In genomic region chr2:32730854-32731253, GRCm38 (mm10) we compare ENCODE assay signal across 10 mouse cellular contexts. TPM values are rescaled to one million over a fixed set of nuclear protein-coding genes. Genes with fewer than 3 reads are reported as not detected.
DNase-seq lines count a peak whose midpoint lies in the region; ATAC-seq and TF ChIP-seq lines count a peak whose summit lies in the region.
"Had no signal": no experiment of that assay in that cellular context is flagged by ENCODE, and none has a peak within 500 bp of the region (broad histone marks: within the 10 kb centered on the region; RNA-seq: fewer than 3 reads in every experiment).

No protein-coding gene starts in this region.

- peak overlapping the region; percentile 66 for H3K4me2 ChIP-seq in heart, embryonic 16.5 days (ENCODE audit: low read depth, low read length)
- H3K4me2 ChIP-seq in liver, embryonic 11.5 days, result peak overlapping the region; percentile 33; the same call in 1 of the 2 replicates

- ATAC-seq in heart, embryonic 16.5 days (replicated peaks; ENCODE audit: extremely low read depth, insufficient read depth, low FRiP score), result no peak
- no peak for ATAC-seq in liver, embryonic 11.5 days (replicated peaks; ENCODE audit: low FRiP score)
- no peak for ATAC-seq in megakaryocyte, adult 5-6 weeks (ENCODE audit: poor library complexity, severe bottlenecking)

- no peak for TF ChIP-seq CTCF in gastrocnemius, adult 2 months (IDR thresholded peaks at IDR 0.05)

- intact Hi-C loops in gastrocnemius, adult 2 months (cut with DNase I), result no loop called here

- H3K4me3 ChIP-seq in gastrocnemius, adult 2 months, result peak overlapping the region; percentile 79
- H3K4me3 ChIP-seq in heart, embryonic 16.5 days (ENCODE audit: low read length), result peak overlapping the region; percentile 1
- H3K4me3 ChIP-seq in liver, embryonic 11.5 days (ENCODE audit: low read depth, low read length), result no peak overlapping the region
- H3K4me3 ChIP-seq: myocyte had no signal

- H3K36me3 ChIP-seq in heart, embryonic 16.5 days (ENCODE audit: control insufficient read depth, insufficient read depth), result no peaks in the 10 kb centered on the region
- no peaks in the 10 kb centered on the region for H3K36me3 ChIP-seq in liver, embryonic 11.5 days (ENCODE audit: control insufficient read depth, insufficient read depth, low read length)

- H3K9me3 ChIP-seq in heart, embryonic 16.5 days (replicated peaks; ENCODE audit: control insufficient read depth, low read length), result no peaks in the 10 kb centered on the region
- H3K9me3 ChIP-seq in liver, embryonic 11.5 days (ENCODE audit: control insufficient read depth, low read length), result no peaks in the 10 kb centered on the region

- no peaks in the 10 kb centered on the region for H3K27me3 ChIP-seq in heart, embryonic 16.5 days (ENCODE audit: control insufficient read depth, insufficient read depth, low read length)
- no peaks in the 10 kb centered on the region for H3K27me3 ChIP-seq in liver, embryonic 11.5 days (replicated peaks; ENCODE audit: control insufficient read depth, insufficient read depth, low read length)

- peak overlapping the region; percentile 87 for H3K27ac ChIP-seq in gastrocnemius, adult 2 months
- H3K27ac ChIP-seq in heart, embryonic 16.5 days (ENCODE audit: low read length), result peak overlapping the region; percentile 86
- peak overlapping the region; percentile 13; the same call in 1 of the 2 replicates for H3K27ac ChIP-seq in liver, embryonic 11.5 days (ENCODE audit: low read depth, low read length)

- WGBS in heart, embryonic 16.5 days, result 21% methylated on average over 11 of the region's 11 CpGs
- 47% methylated on average over 11 of the region's 11 CpGs for WGBS in liver, embryonic 11.5 days

- H3K4me1 ChIP-seq in heart, embryonic 16.5 days (ENCODE audit: control insufficient read depth, insufficient read depth, low read length), result peaks cover 20% of the 10 kb centered on the region
- H3K4me1 ChIP-seq in liver, embryonic 11.5 days (replicated peaks; ENCODE audit: control insufficient read depth, insufficient read depth, low read length), result peaks cover 25% of the 10 kb centered on the region

- H3K9ac ChIP-seq in heart, embryonic 16.5 days (ENCODE audit: low read length), result peak overlapping the region; percentile 52; the same call in 1 of the 2 replicates
- H3K9ac ChIP-seq in liver, embryonic 11.5 days (ENCODE audit: low read depth, low read length), result no peak overlapping the region

- no peak for DNase-seq in gastrocnemius, adult 2 months
- no peak for DNase-seq in gastrocnemius, postnatal 10 days
- peak; percentile 62 for DNase-seq in NIH3T3 (ENCODE audit: low read depth)
- no peak for DNase-seq in liver, embryonic 11.5 days (ENCODE audit: low spot score)
- no peak for DNase-seq in retina, postnatal 1 day
- DNase-seq in urinary bladder, postnatal 10 days (ENCODE audit: low spot score), result no peak

RNA-seq across cellular contexts. Expression of gene 6330409D20Rik, which starts 10.0 kb away (rescaled TPM):
- not detected for total RNA-seq in gastrocnemius, adult 2 months (2021)
- not detected for total RNA-seq in gastrocnemius, postnatal 10 days (2021)
- polyA plus RNA-seq in heart, embryonic 16.5 days (2015; fragmentation: Nextera tagmentation; extraction: Ambion mirVana), result 0.17 and 0.26 TPM in 2 replicates
- polyA plus RNA-seq in liver, embryonic 11.5 days (2014; fragmentation: Nextera tagmentation; extraction: Ambion mirVana), result 0.22 TPM in 1 of 2 replicates, not detected in the other
- not detected in 2 replicates for total RNA-seq in megakaryocyte, adult 5-6 weeks (2015)
- not detected in 2 replicates for total RNA-seq in megakaryocyte, adult 5-6 weeks (2017)
- polyA plus RNA-seq: C2C12, myocyte had no signal

RNA-seq across cellular contexts. Expression of gene Sh2d3c, which starts 10.0 kb away (rescaled TPM):
- total RNA-seq in gastrocnemius, adult 2 months (2021), result 10 to 100 TPM in 1 of 2 experiments, 1 to 10 TPM in 1; 4.4 to 12.0 TPM
- total RNA-seq in gastrocnemius, postnatal 10 days (2021), result 10 to 100 TPM; 13.2 to 16.6 TPM
- polyA plus RNA-seq in heart, embryonic 16.5 days (2015; fragmentation: Nextera tagmentation; extraction: Ambion mirVana), result 32.4 and 33.6 TPM in 2 replicates
- polyA plus RNA-seq in liver, embryonic 11.5 days (2014; fragmentation: Nextera tagmentation; extraction: Ambion mirVana), result 13.4 and 14.2 TPM in 2 replicates
- total RNA-seq in megakaryocyte, adult 5-6 weeks (2015), result 49.8 and 56.2 TPM in 2 replicates
- total RNA-seq in megakaryocyte, adult 5-6 weeks (2017), result 30.1 and 38.2 TPM in 2 replicates

RNA-seq across cellular contexts. Expression of gene Cdk9, which starts 18.0 kb away (rescaled TPM):
- 10 to 100 TPM; 20.2 to 22.0 TPM for total RNA-seq in gastrocnemius, adult 2 months (2021)
- 10 to 100 TPM; 29.5 to 35.2 TPM for total RNA-seq in gastrocnemius, postnatal 10 days (2021)
- polyA plus RNA-seq in heart, embryonic 16.5 days (2015; fragmentation: Nextera tagmentation; extraction: Ambion mirVana), result 57.1 and 59.8 TPM in 2 replicates
- 83.4 and 84.5 TPM in 2 replicates for polyA plus RNA-seq in liver, embryonic 11.5 days (2014; fragmentation: Nextera tagmentation; extraction: Ambion mirVana)
- 82.1 and 84.4 TPM in 2 replicates for total RNA-seq in megakaryocyte, adult 5-6 weeks (2015)
- total RNA-seq in megakaryocyte, adult 5-6 weeks (2017), result 73.9 and 79.2 TPM in 2 replicates

RNA-seq across cellular contexts. Expression of gene Tor2a, which starts 26.2 kb away (rescaled TPM):
- total RNA-seq in gastrocnemius, adult 2 months (2021), result 1 to 10 TPM; 3.7 to 4.9 TPM
- total RNA-seq in gastrocnemius, postnatal 10 days (2021), result 10 to 100 TPM; 12.7 to 13.7 TPM
- polyA plus RNA-seq in heart, embryonic 16.5 days (2015; fragmentation: Nextera tagmentation; extraction: Ambion mirVana), result 38.1 and 38.9 TPM in 2 replicates
- 57.2 and 60.5 TPM in 2 replicates for polyA plus RNA-seq in liver, embryonic 11.5 days (2014; fragmentation: Nextera tagmentation; extraction: Ambion mirVana)
- 19.0 and 24.2 TPM in 2 replicates for total RNA-seq in megakaryocyte, adult 5-6 weeks (2015)
- total RNA-seq in megakaryocyte, adult 5-6 weeks (2017), result 17.7 and 17.8 TPM in 2 replicates

RNA-seq across cellular contexts. Expression of gene Fpgs, which starts 26.9 kb away (rescaled TPM):
- 1 to 10 TPM; 5.9 to 6.9 TPM for total RNA-seq in gastrocnemius, adult 2 months (2021)
- 10 to 100 TPM; 10.5 to 15.6 TPM for total RNA-seq in gastrocnemius, postnatal 10 days (2021)
- polyA plus RNA-seq in heart, embryonic 16.5 days (2015; fragmentation: Nextera tagmentation; extraction: Ambion mirVana), result 16.7 and 16.9 TPM in 2 replicates
- polyA plus RNA-seq in liver, embryonic 11.5 days (2014; fragmentation: Nextera tagmentation; extraction: Ambion mirVana), result 46.2 and 47.1 TPM in 2 replicates
- total RNA-seq in megakaryocyte, adult 5-6 weeks (2015), result 0.91 and 4.6 TPM in 2 replicates
- 2.6 and 3.0 TPM in 2 replicates for total RNA-seq in megakaryocyte, adult 5-6 weeks (2017)

Comparison
In these comparisons a context has a peak if more than half of its experiments do, and no peak if none do; other contexts are left out.
1. H3K27ac ChIP-seq: peak in every context shown above with its lines; median percentile 87 in gastrocnemius, adult 2 months; 86 in heart, embryonic 16.5 days; 13 in liver, embryonic 11.5 days.